Mouse (Mus musculus): ENCODE results near the gene Pik3r2.

DNA sequence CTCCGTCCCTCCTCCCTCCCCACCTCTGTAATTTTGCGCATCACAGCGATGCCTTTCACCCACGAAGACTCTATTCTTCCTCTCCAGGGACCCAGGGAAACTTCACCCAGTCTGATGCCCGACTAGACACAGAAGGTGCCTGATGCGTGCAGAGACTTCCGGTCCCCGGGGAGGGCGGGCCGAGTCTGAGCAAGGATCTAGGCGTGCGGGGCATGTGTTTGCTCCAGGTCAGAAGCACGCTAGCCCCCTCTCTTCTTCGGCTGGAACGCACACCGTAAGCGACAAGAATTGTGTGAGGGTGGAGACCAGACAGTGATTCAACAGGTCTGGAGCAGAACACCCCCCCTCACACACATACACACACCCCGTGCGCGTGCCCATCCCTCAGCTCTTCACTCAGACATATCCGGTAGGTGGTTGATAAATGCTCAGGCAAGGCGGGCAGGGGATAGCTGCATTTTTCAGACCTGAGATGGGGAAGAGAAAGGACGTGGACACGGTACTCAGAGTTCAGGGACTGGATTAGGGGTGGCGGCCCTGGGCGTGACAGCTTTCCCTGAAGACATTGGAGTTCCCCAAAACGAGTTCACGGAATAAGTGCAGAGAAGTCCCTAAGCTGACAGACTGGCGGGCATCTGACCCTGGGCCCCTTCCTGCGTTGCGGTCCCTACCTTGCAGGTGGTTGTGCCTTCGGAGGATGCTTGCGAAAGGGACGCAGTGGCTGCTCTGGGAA is 10.5 kb downstream of the Pik3r2 start:
- no peak for TF ChIP-seq GATA1 (IDR thresholded peaks at IDR 0.05; ENCODE audit: borderline replicate concordance, low read length)
- TF ChIP-seq FLI1 (IDR thresholded peaks at IDR 0.05; ENCODE audit: low read length) = no peak
